Mouse (Mus musculus) cerebellum, adult (tissue): ENCODE data around the gene Scn8a.

Experiments used
- ATAC-seq: cut with Nextera tagmentation; 2 replicates; pipeline ENCODE4 v1.9.2; 2017; ENCODE audit warnings: mild to moderate bottlenecking, moderate library complexity, mixed read lengths; ENCODE audit not compliant: insufficient number of reproducible peaks, low FRiP score, low TSS enrichment

Scn8a gene

DNA sequence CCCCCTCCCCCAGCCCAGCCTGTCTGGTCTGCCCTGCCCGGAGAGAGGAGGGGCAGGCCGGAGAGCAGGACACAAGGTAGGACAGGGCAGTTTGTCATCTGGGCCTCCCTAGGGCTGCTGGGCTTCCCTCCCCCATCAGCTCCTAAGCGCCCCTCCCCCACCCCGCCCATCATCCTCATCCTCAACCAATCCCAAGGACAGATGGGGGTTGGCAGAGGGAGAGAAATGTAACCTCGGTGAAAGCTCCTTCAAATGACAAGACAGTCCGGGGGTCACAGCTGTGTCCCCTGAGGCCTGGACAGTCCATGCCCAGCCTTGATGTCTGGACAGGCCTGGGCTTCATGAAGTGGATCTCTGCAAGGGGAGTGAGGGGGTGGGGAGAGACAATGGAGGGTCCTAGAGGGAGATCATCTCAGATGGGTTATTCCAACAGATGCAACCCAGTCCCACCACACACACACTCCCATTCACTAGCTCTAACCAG lies 196.7 kb downstream of the Scn8a start:
- no peak for ATAC-seq

GRCm38 (mm10) chr15:101066920-101067696 lies 197.4 kb downstream of the Scn8a start:
- ATAC-seq, result no peak

DNA sequence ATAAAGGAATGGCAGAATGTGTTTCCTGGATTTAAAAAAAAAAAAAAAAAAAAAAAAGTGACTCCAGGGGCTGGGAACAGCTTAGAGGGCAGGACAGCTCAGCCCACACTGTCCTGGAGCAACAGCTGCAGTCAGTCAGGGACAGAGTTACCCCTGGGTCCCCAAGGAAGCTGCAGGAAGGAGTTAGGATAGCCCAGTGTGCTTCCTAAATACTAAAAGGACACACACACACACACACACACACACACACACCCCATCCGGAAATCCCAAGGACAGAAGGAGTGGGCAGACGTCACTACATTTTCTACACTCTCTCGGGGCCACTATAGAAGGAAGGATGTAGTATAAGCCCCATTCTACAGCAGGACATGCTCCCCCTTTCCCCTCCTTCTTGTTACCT lies 198.4 kb downstream of the Scn8a start:
- no peak for ATAC-seq

- no peak for ATAC-seq
Measured at GRCm38 (mm10) chr15:101068671-101069070, 199.0 kb downstream of the Scn8a start.

DNA sequence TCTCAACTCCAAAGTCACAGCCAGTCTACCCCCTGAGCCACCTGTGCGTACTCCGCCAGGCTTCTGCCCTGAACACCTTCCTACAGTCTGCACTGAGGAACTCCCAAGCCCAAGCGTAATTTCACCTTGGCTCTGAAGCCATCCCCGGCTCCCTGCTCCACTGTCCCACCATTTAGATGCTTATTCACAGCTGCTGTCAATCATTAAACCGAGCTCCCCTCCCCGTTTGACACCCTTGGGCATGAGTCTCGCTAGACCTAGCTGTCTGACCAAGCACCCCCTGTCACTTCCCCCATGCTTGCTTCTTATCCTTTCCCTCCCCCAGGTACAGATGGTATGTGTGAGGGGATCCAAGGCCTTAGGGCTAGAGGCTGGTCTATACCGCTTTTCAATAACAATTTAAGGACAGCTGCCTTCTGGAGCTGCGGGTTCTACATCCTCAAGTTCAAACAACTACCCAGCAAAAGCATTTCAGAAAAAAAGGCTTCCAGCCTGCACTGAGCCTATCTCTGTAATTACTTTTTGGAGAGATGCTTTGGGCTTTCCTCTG lies 200.1 kb downstream of the Scn8a start:
- ATAC-seq, result no peak

DNA sequence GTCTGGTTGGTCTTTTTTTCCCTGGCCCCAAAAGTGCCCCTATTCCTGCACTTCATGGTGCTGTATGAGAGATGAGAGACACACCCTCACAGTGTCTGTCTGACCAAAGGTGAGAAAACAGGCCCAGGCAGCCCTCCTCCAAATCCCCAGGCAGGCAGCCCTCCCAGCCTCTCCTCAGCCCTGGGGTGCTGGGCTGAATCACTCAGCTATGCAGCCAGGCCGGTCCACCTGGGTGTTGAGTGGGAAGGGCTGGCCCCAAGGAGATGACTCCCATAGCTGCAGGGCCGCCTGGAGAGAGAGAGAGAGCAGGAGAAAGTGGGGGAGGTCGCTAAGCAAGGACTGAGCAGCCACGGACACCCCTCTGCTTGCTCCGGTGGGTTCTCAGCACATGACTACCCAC lies 201.1 kb downstream of the Scn8a start:
- no peak for ATAC-seq

GRCm38 (mm10) chr15:101072736-101073135 lies 203.1 kb downstream of the Scn8a start:
- no peak for ATAC-seq

DNA sequence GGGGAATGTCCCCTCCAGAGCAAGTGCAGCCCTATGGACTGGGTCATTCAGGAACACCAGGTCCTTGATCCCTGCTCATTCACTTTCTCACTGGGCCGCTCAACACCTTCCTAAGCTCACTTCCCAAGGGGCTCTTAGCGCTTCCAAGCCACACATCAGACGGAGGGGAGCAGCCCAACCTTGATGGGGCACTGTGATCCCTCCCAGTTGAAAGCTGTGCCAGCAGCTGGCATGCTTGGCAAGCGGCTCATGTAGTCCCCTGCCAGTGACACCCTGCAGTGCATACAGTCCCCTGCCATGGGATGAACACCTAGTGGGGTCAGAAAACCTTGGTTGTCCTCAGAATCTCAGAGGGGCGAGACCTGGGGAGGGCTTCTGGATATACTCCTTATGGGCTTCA lies 204.4 kb downstream of the Scn8a start:
- no peak for ATAC-seq

DNA sequence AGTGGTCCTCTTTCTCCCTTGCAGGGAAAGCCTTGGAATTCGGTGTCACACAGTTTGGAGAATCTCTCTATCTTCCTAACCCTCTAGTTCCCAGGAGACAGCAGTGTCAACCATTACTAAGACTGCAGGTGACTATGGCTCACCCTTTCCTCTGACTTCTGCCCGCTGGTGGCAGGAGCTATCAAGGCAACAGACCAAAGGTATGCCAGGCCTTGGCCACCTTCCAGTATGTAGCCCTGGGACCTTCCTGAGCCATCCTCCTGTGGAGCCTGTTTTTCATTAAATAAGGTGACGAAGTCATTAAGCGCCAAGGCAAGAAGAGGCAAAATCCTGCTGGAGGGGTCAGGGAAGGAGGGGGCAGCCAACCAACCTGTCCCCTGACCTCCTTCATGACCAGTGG lies 205.5 kb downstream of the Scn8a start:
- ATAC-seq, result no peak

GRCm38 (mm10) chr15:101075656-101076055 lies 206.0 kb downstream of the Scn8a start:
- ATAC-seq, result no peak

- no peak for ATAC-seq
Measured at GRCm38 (mm10) chr15:101076071-101077000, 206.7 kb downstream of the Scn8a start.

- no peak for ATAC-seq
Measured at GRCm38 (mm10) chr15:101077001-101077812, 207.5 kb downstream of the Scn8a start.

DNA sequence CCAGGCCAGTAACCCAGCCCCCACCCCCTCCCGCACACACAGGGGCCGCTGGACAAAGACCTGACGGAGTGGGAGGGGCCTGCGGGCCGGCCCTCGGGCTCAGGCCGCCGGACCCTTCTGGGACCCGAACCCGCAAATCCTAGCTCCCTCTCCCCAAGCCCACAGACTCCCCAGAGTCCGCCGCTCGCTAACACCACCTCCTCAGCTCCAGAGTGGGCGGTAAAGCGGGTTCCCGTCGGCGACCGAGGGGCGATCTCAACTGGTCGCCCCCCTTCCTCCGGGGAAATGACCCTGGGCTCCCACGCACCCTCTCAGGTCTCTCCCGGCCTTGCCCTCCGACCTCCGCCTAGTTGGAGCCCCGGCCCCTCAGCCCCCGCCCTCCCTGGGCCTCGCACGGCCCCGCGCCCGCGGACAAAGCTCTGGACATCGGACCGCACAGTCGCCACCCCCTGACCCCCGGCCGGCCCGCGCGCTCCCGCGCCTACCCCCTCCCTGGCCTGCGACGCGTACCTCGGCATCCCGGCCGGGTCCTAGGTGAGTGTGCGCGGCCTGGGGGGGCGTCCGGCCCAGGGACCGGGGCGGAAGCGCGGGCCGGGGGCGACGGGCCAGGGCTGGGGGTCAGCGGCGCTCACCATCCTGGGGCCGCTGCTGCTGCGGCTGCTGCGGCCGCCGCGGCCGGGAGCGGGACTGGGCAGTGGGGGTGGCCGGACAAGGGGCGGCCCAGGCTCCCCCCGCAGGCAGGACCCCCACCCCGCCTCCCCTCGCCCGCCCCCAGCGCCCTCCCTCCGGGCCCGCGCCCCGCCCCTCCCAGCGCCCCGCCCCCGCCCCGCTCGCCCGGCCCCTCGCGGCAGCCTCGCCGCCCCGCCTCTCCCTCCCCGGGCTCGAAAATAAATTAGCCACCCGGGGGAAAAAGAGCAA lies 208.4 kb downstream of the Scn8a start, which contains the start of gene Fignl2:
TSS of gene Fignl2 (minus strand) at position 755 of the 918 bp plus-strand sequence.
- ATAC-seq, result no peak

DNA sequence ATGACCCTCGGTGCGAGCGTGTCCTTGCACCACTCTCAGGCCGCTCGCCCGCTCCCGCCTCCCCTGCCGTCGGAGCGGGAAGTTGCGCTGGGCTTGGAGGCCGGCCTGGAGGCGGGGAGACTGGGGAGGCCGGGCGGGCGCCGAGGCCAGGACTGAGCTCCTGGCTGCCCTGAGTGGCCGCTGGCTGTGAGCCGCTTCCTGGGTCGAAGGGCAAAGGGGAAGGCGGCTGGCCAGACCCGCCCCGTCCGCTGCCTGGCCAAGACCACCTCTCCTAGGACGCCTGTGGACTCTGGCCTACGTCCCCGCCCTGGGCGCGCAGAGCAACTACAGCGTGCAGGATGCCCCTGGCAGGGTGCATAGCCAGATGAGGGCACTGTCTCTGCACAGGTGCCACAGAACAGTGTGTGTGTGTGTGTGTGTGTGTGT lies 209.1 kb downstream of the Scn8a start:
- ATAC-seq, result peak; percentile 39; the same call in 1 of the 2 replicates

GRCm38 (mm10) chr15:101080031-101080520 lies 210.4 kb downstream of the Scn8a start:
- no peak for ATAC-seq

DNA sequence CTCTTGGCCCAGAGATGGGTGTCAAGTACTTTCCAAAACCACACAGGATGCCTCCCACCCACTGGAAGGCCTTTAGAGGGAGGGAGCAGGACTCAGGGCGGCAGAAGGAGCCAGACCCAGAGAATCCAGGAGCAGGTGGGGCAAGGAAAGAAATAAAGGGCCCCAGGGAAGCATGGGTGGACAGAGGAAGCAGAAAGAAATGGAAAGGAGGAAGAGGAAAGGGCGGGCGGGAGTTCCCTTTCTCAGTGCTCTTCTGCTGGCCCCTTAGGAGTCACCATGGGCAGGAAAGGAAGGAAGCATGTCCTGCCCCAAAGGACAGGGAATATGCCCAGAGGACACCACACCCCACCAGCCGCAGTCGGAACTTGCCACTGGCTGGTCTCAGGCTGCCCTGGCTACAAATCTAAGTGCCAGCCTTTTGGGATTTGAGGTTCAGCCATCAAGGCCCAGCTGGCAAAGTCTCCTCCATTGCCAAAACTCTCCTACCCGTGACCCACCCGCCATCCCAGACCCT lies 211.4 kb downstream of the Scn8a start:
- no peak for ATAC-seq

DNA sequence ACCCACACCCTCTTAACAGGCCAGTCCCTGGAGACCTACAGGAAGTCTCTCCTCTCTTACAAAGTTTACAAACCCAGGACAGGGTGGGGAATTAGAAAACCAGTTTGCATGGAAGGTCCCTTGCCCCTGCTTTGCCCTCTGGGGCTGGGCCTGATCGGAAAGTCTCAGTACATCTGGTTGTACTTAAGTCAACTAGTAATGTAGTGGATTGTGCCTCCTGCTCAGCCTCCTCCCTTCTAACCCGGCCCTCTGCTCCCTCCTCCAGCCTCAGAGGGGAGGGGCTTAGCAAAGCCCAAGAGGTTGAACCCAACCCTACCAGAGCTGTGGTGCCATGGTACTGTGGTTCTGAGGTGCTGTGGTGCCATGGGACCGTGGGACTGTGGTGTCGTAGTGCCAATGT lies 212.6 kb downstream of the Scn8a start:
- no peak for ATAC-seq

GRCm38 (mm10) chr15:101084499-101084898 lies 214.8 kb downstream of the Scn8a start:
- ATAC-seq, result no peak

- ATAC-seq, result no peak
Measured at GRCm38 (mm10) chr15:101086451-101086850, 216.8 kb downstream of the Scn8a start.
